Mouse (Mus musculus) erythroblast, embryonic 14.5 days (primary cell): ENCODE results near the gene Cd34. TPM values are rescaled to one million over a fixed set of nuclear protein-coding genes. Genes with fewer than 3 reads are reported as not detected.

Source experiments
- H3K27me3 ChIP-seq: 2 replicates; pipeline ENCODE4 v1.6.1; 2012; ENCODE audit warnings: inconsistent platforms; ENCODE audit not compliant: control insufficient read depth
- H3K36me3 ChIP-seq: 2 replicates; pipeline ENCODE4 v1.6.1; 2012; ENCODE audit warnings: mild to moderate bottlenecking, inconsistent platforms; ENCODE audit not compliant: control insufficient read depth
- H3K4me1 ChIP-seq: 2 replicates; pipeline ENCODE4 v1.6.1; 2012; ENCODE audit warnings: inconsistent platforms; ENCODE audit not compliant: control insufficient read depth
- H3K4me3 ChIP-seq: replicated peaks from 2 replicates; pipeline ENCODE3; 2012; ENCODE audit warnings: moderate library complexity, mild to moderate bottlenecking, inconsistent platforms
- H3K9me3 ChIP-seq: 2 replicates; pipeline ENCODE4 v1.6.1; 2012; ENCODE audit warnings: low read length, inconsistent platforms, mixed read lengths; ENCODE audit not compliant: control insufficient read depth
- GATA1 ChIP-seq: IDR thresholded peaks from 2 replicates; pipeline ENCODE4 v1.6.1; 2012; ENCODE audit warnings: low read length, inconsistent platforms, mixed read lengths
- TAL1 ChIP-seq: IDR thresholded peaks from 3 replicates; pipeline ENCODE4 v1.6.1; 2012; ENCODE audit warnings: low read length, inconsistent platforms, mixed read lengths
- polyA plus RNA-seq: library from polyadenylated mRNA; stranded (reverse); fragments of >175 nt; gene quantifications from 2 replicates; pipeline ENCODE4 v1.2.3, GENCODE M21; 2012

Cd34 gene
- polyA plus RNA-seq, 1 experiment: 0.05 TPM

GRCm38 (mm10) chr1:194929972-194930355 lies 8.7 kb upstream of the Cd34 start:
- Histone ChIP-seq H3K9me3 (no peaks in the 10 kb centered on the region), H3K27me3 (no peaks in the 10 kb centered on the region), H3K36me3 (no peaks in the 10 kb centered on the region), H3K4me1 (no peaks in the 10 kb centered on the region), H3K4me3 (no peak overlapping the region)
- TF ChIP-seq TAL1 (no peak), GATA1 (no peak)

GRCm38 (mm10) chr1:194930706-194931105 lies 7.9 kb upstream of the Cd34 start:
- Histone ChIP-seq H3K9me3 (no peaks in the 10 kb centered on the region), H3K27me3 (no peaks in the 10 kb centered on the region), H3K4me3 (no peak overlapping the region), H3K4me1 (no peaks in the 10 kb centered on the region), H3K36me3 (no peaks in the 10 kb centered on the region)
- TF ChIP-seq TAL1 (no peak), GATA1 (no peak)

DNA sequence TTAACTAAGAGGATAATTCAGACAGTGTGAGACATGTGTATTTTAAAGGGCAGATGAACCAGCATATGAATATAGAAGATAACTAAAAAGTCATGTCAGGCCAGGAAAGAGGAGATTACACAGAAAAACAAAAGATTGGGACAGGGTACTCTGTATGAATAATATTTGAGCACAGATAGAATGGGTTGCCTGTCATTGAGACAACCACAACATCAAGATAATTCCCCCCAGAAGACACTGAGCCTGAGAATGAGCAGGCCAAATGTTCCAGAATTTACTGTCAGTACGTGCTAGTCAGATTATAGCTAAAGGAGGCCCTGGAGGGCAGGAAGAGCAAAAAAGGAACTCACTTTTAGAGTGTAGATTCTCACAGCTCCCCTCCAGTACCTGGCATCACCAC lies 3.3 kb upstream of the Cd34 start:
- no peak overlapping the region for H3K4me3 ChIP-seq
- H3K27me3 ChIP-seq: peaks cover 23% of the 10 kb centered on the region
- no peaks in the 10 kb centered on the region for H3K9me3 ChIP-seq
- no peaks in the 10 kb centered on the region for H3K36me3 ChIP-seq
- TF ChIP-seq TAL1 (no peak), GATA1 (no peak)
- no peaks in the 10 kb centered on the region for H3K4me1 ChIP-seq

DNA sequence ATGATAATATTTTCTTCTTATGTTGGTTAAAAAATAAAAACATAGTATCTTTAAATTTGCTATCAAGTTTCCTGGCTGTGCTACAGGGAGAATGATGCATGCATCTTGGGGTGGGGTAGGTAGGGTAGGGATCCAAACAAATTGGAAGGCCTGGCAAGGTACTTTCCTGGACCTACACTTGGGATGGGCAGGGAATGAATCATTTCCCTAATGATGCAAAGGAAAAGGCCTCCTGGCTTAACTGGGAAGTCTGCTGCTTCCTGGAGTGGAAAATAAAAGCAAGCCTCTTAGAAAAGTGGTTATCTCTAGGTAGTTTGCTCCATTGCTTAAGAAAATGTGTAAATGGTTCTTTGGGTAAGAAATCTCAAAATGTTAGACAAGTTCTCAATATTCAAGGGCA lies 2.9 kb downstream of the Cd34 start:
- Histone ChIP-seq H3K9me3 (no peaks in the 10 kb centered on the region), H3K4me1 (no peaks in the 10 kb centered on the region), H3K27me3 (peaks cover 23% of the 10 kb centered on the region), H3K36me3 (no peaks in the 10 kb centered on the region), H3K4me3 (no peak overlapping the region)
- TF ChIP-seq TAL1: no peak
- TF ChIP-seq GATA1: no peak

GRCm38 (mm10) chr1:194942912-194943311 lies 4.3 kb downstream of the Cd34 start:
- Histone ChIP-seq H3K4me1 (no peaks in the 10 kb centered on the region), H3K4me3 (no peak overlapping the region), H3K9me3 (no peaks in the 10 kb centered on the region), H3K27me3 (peaks cover 21% of the 10 kb centered on the region), H3K36me3 (no peaks in the 10 kb centered on the region)
- TF ChIP-seq GATA1: no peak
- no peak for TF ChIP-seq TAL1

DNA sequence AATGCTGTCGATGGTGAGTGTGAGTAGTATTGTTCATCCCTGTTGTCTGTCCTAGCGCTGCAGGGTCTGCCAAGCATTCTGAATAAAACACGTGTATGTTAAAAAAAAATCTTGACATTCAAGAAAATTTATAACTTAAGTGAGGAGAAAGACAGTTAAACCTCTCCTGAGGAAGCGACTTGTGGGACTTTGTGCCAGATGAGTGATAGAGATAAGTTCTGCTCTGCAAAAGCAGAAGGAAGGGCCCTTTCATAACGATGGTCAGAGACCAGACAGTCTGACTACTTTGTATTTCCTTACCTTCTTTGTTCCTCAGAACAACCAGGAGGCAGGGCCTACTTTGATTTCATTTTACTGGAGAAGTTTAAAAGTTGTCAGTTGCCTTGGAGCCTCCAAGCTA lies 4.9 kb downstream of the Cd34 start:
- Histone ChIP-seq H3K4me3 (no peak overlapping the region), H3K4me1 (no peaks in the 10 kb centered on the region)
- no peak for TF ChIP-seq TAL1
- no peak for TF ChIP-seq GATA1

GRCm38 (mm10) chr1:194945382-194945781 lies 6.8 kb downstream of the Cd34 start:
- no peaks in the 10 kb centered on the region for H3K9me3 ChIP-seq
- TF ChIP-seq GATA1: no peak
- no peak for TF ChIP-seq TAL1
- no peaks in the 10 kb centered on the region for H3K36me3 ChIP-seq
- H3K27me3 ChIP-seq: no peaks in the 10 kb centered on the region
- no peak overlapping the region for H3K4me3 ChIP-seq
- no peaks in the 10 kb centered on the region for H3K4me1 ChIP-seq

More for the DNA sequence above, 4.9 kb downstream of the Cd34 start:
- no peaks in the 10 kb centered on the region for H3K9me3 ChIP-seq
- peaks cover 15% of the 10 kb centered on the region for H3K27me3 ChIP-seq
- no peaks in the 10 kb centered on the region for H3K36me3 ChIP-seq

- no peaks in the 10 kb centered on the region for H3K9me3 ChIP-seq
- no peaks in the 10 kb centered on the region for H3K27me3 ChIP-seq
- H3K36me3 ChIP-seq: no peaks in the 10 kb centered on the region
- no peak overlapping the region for H3K4me3 ChIP-seq
- no peak for TF ChIP-seq GATA1
- TF ChIP-seq TAL1: no peak
- H3K4me1 ChIP-seq: no peaks in the 10 kb centered on the region
These were observed 7.8 kb downstream of the Cd34 start for GRCm38 (mm10) chr1:194946467-194946866.

- no peaks in the 10 kb centered on the region for H3K27me3 ChIP-seq
- H3K9me3 ChIP-seq: no peaks in the 10 kb centered on the region
- no peak overlapping the region for H3K4me3 ChIP-seq
- H3K36me3 ChIP-seq: no peaks in the 10 kb centered on the region
- H3K4me1 ChIP-seq: no peaks in the 10 kb centered on the region
- TF ChIP-seq GATA1 (no peak), TAL1 (no peak)
These were observed 12.3 kb downstream of the Cd34 start for GRCm38 (mm10) chr1:194950913-194951312.

GRCm38 (mm10) chr1:194952891-194953290 lies 14.3 kb downstream of the Cd34 start:
- Histone ChIP-seq H3K36me3 (no peaks in the 10 kb centered on the region), H3K4me1 (no peaks in the 10 kb centered on the region), H3K27me3 (no peaks in the 10 kb centered on the region), H3K4me3 (no peak overlapping the region), H3K9me3 (no peaks in the 10 kb centered on the region)
- no peak for TF ChIP-seq TAL1
- no peak for TF ChIP-seq GATA1
